Mouse (Mus musculus) liver, embryonic 15.5 days (tissue): Measurements from ENCODE around the gene Msln. TPM values are rescaled to one million over a fixed set of nuclear protein-coding genes. Genes with fewer than 3 reads are reported as not detected.

ENCODE experiments used
- ATAC-seq: fragments of 200-750 bp; cut with Nextera tagmentation; 2 replicates; pipeline ENCODE4 v1.8.0; 2017; ENCODE audit warnings: moderate number of reproducible peaks, mild to moderate bottlenecking, moderate library complexity; ENCODE audit not compliant: insufficient read depth
- H3K27ac ChIP-seq: fragments of 300-500 bp; sonication (generic); replicated peaks from 2 replicates; pipeline ENCODE4 v1.5.1; 2015; ENCODE audit warnings: mild to moderate bottlenecking, inconsistent platforms
- H3K27me3 ChIP-seq: fragments of 300-500 bp; sonication (generic); 2 replicates; pipeline ENCODE4 v1.6.1; 2015; ENCODE audit warnings: mild to moderate bottlenecking, inconsistent platforms
- H3K36me3 ChIP-seq: fragments of 300-500 bp; sonication (generic); replicated peaks from 2 replicates; pipeline ENCODE4 v1.6.1; 2015; ENCODE audit warnings: moderate library complexity, mild to moderate bottlenecking, inconsistent platforms
- H3K4me1 ChIP-seq: fragments of 300-500 bp; sonication (generic); replicated peaks from 2 replicates; pipeline ENCODE4 v1.6.1; 2015; ENCODE audit warnings: inconsistent platforms
- H3K4me2 ChIP-seq: fragments of 300-500 bp; sonication (generic); 2 replicates; pipeline ENCODE4 v1.6.1; 2015; ENCODE audit warnings: moderate library complexity, mild to moderate bottlenecking, inconsistent platforms
- H3K4me3 ChIP-seq: fragments of 300-500 bp; sonication (generic); replicated peaks from 2 replicates; pipeline ENCODE4 v1.5.1; 2015; ENCODE audit warnings: mild to moderate bottlenecking, inconsistent platforms
- H3K9ac ChIP-seq: fragments of 300-500 bp; sonication (generic); 2 replicates; pipeline ENCODE4 v1.6.1; 2015; ENCODE audit warnings: moderate library complexity, mild to moderate bottlenecking, inconsistent platforms
- H3K9me3 ChIP-seq: fragments of 300-500 bp; sonication (generic); replicated peaks from 2 replicates; pipeline ENCODE4 v1.6.1; 2016; ENCODE audit warnings: inconsistent platforms
- WGBS: fragments of 180-500 bp; shearing (Covaris S2); methylation state at CpG from one replicate; pipeline ENCODE4 v1.1.7; 2015; ENCODE audit warnings: mixed read lengths; ENCODE audit not compliant: insufficient replicate concordance; 5-methylcytosine and 5-hydroxymethylcytosine counted together
- polyA plus RNA-seq: library from polyadenylated mRNA; unstranded; fragments of >200 nt; fragmentation: Nextera tagmentation; extraction: Ambion mirVana; gene quantifications from 2 replicates; pipeline ENCODE4 v1.2.1, GENCODE M21; 2015

The Msln gene
- polyA plus RNA-seq, 1 experiment from 2014 or later, result 2.5 TPM

GRCm38 (mm10) chr17:25769331-25769730, 15.2 kb upstream of the Msln start:
- ATAC-seq, result no peak
- H3K9me3 ChIP-seq, result no peaks in the 10 kb centered on the region
- H3K36me3 ChIP-seq, result no peaks in the 10 kb centered on the region
- peaks cover 7% of the 10 kb centered on the region for H3K4me1 ChIP-seq
- peaks cover 19% of the 10 kb centered on the region for H3K27me3 ChIP-seq
- H3K9ac ChIP-seq, result no peak overlapping the region
- no peak overlapping the region for H3K4me2 ChIP-seq
- WGBS, result 45% methylated on average over 9 of the region's 9 CpGs
- no peak overlapping the region for H3K27ac ChIP-seq
- no peak overlapping the region for H3K4me3 ChIP-seq

GRCm38 (mm10) chr17:25765886-25766285, 11.7 kb upstream of the Msln start:
- Histone ChIP-seq H3K4me2 (no peak overlapping the region), H3K4me3 (no peak overlapping the region), H3K9me3 (no peaks in the 10 kb centered on the region), H3K36me3 (no peaks in the 10 kb centered on the region), H3K9ac (no peak overlapping the region), H3K27ac (no peak overlapping the region), H3K27me3 (peaks cover 19% of the 10 kb centered on the region), H3K4me1 (no peaks in the 10 kb centered on the region)
- 54% methylated on average over 5 of the region's 5 CpGs for WGBS
- ATAC-seq, result no peak

DNA sequence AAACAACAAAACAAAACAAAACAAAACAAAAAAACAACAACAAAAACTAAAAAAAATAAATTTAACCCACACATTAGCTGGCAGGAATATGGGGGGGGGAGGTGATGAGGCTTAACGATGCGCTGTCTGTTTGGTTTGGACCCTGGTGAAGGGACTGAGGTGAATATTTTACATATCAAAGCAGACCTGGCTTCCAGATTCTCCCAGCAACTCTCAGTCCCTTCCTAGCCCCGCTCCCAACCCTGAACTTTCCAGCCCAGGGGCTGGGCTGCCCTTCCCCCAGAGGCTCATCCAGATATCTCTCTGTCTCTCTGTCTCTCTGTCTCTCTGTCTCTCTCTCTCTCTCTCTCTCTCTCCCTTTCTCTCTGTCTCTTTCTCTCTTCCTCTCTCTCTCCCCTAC, 8.4 kb upstream of the Msln start:
- H3K4me3 ChIP-seq, result no peak overlapping the region
- no peak for ATAC-seq
- H3K27ac ChIP-seq, result no peak overlapping the region
- WGBS, result 18% methylated on average over 3 of the region's 3 CpGs
- no peaks in the 10 kb centered on the region for H3K9me3 ChIP-seq
- peaks cover 14% of the 10 kb centered on the region for H3K27me3 ChIP-seq
- H3K4me2 ChIP-seq, result no peak overlapping the region
- no peaks in the 10 kb centered on the region for H3K4me1 ChIP-seq
- H3K9ac ChIP-seq, result no peak overlapping the region
- no peaks in the 10 kb centered on the region for H3K36me3 ChIP-seq

GRCm38 (mm10) chr17:25761561-25761970, 7.4 kb upstream of the Msln start:
- H3K36me3 ChIP-seq, result no peaks in the 10 kb centered on the region
- H3K4me2 ChIP-seq, result no peak overlapping the region
- no peaks in the 10 kb centered on the region for H3K9me3 ChIP-seq
- H3K9ac ChIP-seq, result no peak overlapping the region
- 47% methylated on average over 4 of the region's 4 CpGs for WGBS
- H3K4me3 ChIP-seq, result no peak overlapping the region
- no peak overlapping the region for H3K27ac ChIP-seq
- no peak for ATAC-seq
- peaks cover 14% of the 10 kb centered on the region for H3K27me3 ChIP-seq
- H3K4me1 ChIP-seq, result no peaks in the 10 kb centered on the region

GRCm38 (mm10) chr17:25760148-25760547, 6.0 kb upstream of the Msln start:
- no peaks in the 10 kb centered on the region for H3K4me1 ChIP-seq
- H3K9ac ChIP-seq, result no peak overlapping the region
- H3K9me3 ChIP-seq, result no peaks in the 10 kb centered on the region
- WGBS, result 54% methylated on average over 8 of the region's 8 CpGs
- ATAC-seq, result no peak
- no peak overlapping the region for H3K4me3 ChIP-seq
- no peaks in the 10 kb centered on the region for H3K36me3 ChIP-seq
- H3K27me3 ChIP-seq, result peaks cover 14% of the 10 kb centered on the region
- H3K27ac ChIP-seq, result no peak overlapping the region
- H3K4me2 ChIP-seq, result no peak overlapping the region

GRCm38 (mm10) chr17:25757691-25758090, 3.5 kb upstream of the Msln start:
- H3K9me3 ChIP-seq, result no peaks in the 10 kb centered on the region
- no peaks in the 10 kb centered on the region for H3K4me1 ChIP-seq
- peaks cover 14% of the 10 kb centered on the region for H3K27me3 ChIP-seq
- H3K4me3 ChIP-seq, result no peak overlapping the region
- ATAC-seq, result no peak
- H3K9ac ChIP-seq, result no peak overlapping the region
- H3K4me2 ChIP-seq, result no peak overlapping the region
- H3K27ac ChIP-seq, result no peak overlapping the region
- H3K36me3 ChIP-seq, result no peaks in the 10 kb centered on the region
- WGBS, result 35% methylated on average over 3 of the region's 3 CpGs

DNA sequence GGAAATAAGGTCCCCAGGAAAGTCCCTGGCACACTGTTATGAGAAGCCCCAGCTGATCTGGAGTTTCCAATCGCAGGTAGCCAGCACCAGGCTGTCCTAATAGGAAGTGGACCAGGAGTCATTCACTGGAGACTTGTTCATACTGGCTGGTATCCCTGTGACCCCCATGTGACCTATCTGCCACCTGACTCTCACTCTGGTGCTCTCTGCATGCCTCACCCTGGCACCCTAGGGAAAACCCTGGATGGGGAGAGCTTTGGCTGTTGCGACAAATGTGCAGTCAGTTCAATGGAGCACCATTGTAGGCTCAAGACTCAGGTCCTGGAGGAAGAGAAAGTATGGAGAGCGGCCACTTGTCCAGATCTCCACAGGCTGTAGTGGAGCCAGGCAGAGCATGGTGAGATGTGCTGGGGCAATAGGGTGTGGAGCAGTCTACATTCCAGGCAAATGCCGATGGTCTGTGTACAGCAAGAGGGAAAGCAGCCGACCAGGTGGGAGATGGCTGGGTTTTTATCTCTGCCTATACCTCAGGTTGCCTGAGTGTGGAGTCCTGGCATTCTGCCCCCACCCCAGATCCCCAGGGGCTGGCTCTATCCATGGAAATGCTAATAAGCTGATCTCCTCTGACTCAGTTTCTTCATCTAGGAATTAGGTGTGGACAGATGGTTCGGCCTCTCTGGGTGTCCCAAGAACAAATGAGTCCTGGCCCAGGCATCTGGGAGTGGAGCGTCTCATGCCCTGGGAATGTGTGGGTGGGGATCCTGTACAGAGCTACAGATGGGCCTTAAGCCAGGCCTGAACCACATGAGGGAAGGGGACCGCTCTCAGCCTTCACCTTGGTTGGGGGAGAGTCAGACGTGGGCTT, 2.4 kb upstream of the Msln start:
- H3K27ac ChIP-seq, result no peak overlapping the region
- H3K36me3 ChIP-seq, result no peaks in the 10 kb centered on the region
- H3K9me3 ChIP-seq, result no peaks in the 10 kb centered on the region
- H3K4me2 ChIP-seq, result no peak overlapping the region
- no peak for ATAC-seq
- no peak overlapping the region for H3K9ac ChIP-seq
- H3K27me3 ChIP-seq, result peaks cover 14% of the 10 kb centered on the region
- H3K4me1 ChIP-seq, result no peaks in the 10 kb centered on the region
- H3K4me3 ChIP-seq, result no peak overlapping the region
- WGBS, result 60% methylated on average over 9 of the region's 9 CpGs

- Histone ChIP-seq H3K27me3 (peaks cover 14% of the 10 kb centered on the region), H3K36me3 (no peaks in the 10 kb centered on the region), H3K4me3 (no peak overlapping the region), H3K9ac (no peak overlapping the region), H3K4me1 (no peaks in the 10 kb centered on the region), H3K27ac (no peak overlapping the region), H3K9me3 (no peaks in the 10 kb centered on the region), H3K4me2 (no peak overlapping the region)
- no peak for ATAC-seq
- 33% methylated on average over 4 of the region's 4 CpGs for WGBS
These were observed 1.6 kb upstream of the Msln start for GRCm38 (mm10) chr17:25755627-25756377.

DNA sequence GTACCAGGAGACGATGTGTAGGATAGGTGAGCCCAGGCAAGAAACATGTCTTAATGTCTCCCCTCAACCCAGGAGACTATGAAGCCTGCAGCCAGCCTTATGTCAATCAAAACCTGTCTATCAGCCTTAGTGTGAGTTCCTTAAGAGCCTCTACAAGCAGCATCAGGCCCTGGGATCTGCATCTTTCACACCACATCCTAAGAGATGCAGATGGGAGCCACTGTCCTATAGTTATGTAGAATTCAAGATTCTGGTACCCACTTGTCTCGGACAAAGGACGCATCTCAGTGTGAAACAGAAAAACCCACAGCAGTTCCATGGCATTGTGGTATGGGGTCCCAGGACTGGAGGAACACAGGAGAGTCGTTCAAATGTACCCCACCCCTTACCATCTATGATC, 908 bp upstream of the Msln start:
- H3K9me3 ChIP-seq, result no peaks in the 10 kb centered on the region
- ATAC-seq, result no peak
- H3K4me3 ChIP-seq, result no peak overlapping the region
- no peaks in the 10 kb centered on the region for H3K4me1 ChIP-seq
- no peak overlapping the region for H3K27ac ChIP-seq
- peaks cover 13% of the 10 kb centered on the region for H3K27me3 ChIP-seq
- no peak overlapping the region for H3K9ac ChIP-seq
- H3K36me3 ChIP-seq, result no peaks in the 10 kb centered on the region
- 59% methylated on average over 4 of the region's 4 CpGs for WGBS
- H3K4me2 ChIP-seq, result no peak overlapping the region

- Histone ChIP-seq H3K9me3 (no peaks in the 10 kb centered on the region), H3K36me3 (no peaks in the 10 kb centered on the region), H3K27ac (no peak overlapping the region), H3K9ac (no peak overlapping the region), H3K4me3 (no peak overlapping the region), H3K4me2 (no peak overlapping the region), H3K27me3 (no peaks in the 10 kb centered on the region), H3K4me1 (no peaks in the 10 kb centered on the region)
- WGBS, result 54% methylated on average over 5 of the region's 5 CpGs
- ATAC-seq, result no peak
These were observed 2.7 kb downstream of the Msln start for GRCm38 (mm10) chr17:25751446-25751845.

DNA sequence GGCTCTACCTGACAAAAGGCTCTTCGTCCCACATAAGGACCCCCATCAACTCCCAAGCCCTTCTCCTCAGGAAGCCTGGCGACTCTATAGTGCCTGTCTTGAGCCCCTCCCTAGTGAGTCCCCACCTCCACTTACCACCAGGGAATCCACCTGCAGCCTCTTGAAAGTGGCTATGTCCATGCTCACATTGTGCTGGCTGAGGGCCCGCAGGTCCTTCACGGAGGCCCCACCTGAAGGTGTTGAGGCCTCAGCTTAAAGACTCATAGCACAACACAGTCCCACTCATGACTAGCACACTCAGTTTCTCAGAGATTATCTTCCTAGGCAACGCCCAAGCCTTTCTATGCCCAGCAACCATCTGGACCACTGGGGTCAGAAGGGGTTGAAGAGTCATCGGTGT, 4.9 kb downstream of the Msln start:
- H3K36me3 ChIP-seq, result no peaks in the 10 kb centered on the region
- no peak overlapping the region for H3K9ac ChIP-seq
- H3K27ac ChIP-seq, result no peak overlapping the region
- no peak overlapping the region for H3K4me2 ChIP-seq
- ATAC-seq, result no peak
- H3K4me1 ChIP-seq, result no peaks in the 10 kb centered on the region
- no peaks in the 10 kb centered on the region for H3K27me3 ChIP-seq
- 65% methylated on average over 6 of the region's 6 CpGs for WGBS
- no peak overlapping the region for H3K4me3 ChIP-seq
- H3K9me3 ChIP-seq, result no peaks in the 10 kb centered on the region
